Mouse (Mus musculus): ENCODE data around the gene Haus7. TPM values are rescaled to one million over a fixed set of nuclear protein-coding genes. Genes with fewer than 3 reads are reported as not detected.

Gene Haus7
- polyA plus RNA-seq, 1 experiment, result 4.9 TPM

- peaks cover 18% of the 10 kb centered on the region; the same call in 1 of the 2 replicates for H3K4me1 ChIP-seq
- H3K27me3 ChIP-seq (replicated peaks), result peaks cover 88% of the 10 kb centered on the region
- no peak within 1 kb of the TSS for H3K4me3 ChIP-seq (replicated peaks)
- no peak for TF ChIP-seq FLI1 (IDR thresholded peaks at IDR 0.05; ENCODE audit: low read length)
- no peak for TF ChIP-seq GATA1 (IDR thresholded peaks at IDR 0.05; ENCODE audit: borderline replicate concordance, low read length)
- H3K36me3 ChIP-seq (replicated peaks; ENCODE audit: low read length), result no peaks in the 10 kb centered on the region
- no peaks in the 10 kb centered on the region for H3K9me3 ChIP-seq
Observed at GRCm38 (mm10) chrX:73483484-73483810, 24.6 kb upstream of the Haus7 start, which contains the start of gene Bgn. Gene Bgn (plus strand): TSS chrX:73483602.

GRCm38 (mm10) chrX:73482643-73483483 is 24.0 kb upstream of the Haus7 start:
- Histone ChIP-seq H3K27me3 (replicated peaks) (peaks cover 89% of the 10 kb centered on the region), H3K9me3 (no peaks in the 10 kb centered on the region), H3K36me3 (replicated peaks; ENCODE audit: low read length) (no peaks in the 10 kb centered on the region), H3K4me3 (replicated peaks) (no peak overlapping the region), H3K4me1 (peaks cover 18% of the 10 kb centered on the region; the same call in 1 of the 2 replicates)
- TF ChIP-seq FLI1 (IDR thresholded peaks at IDR 0.05; ENCODE audit: low read length), result no peak
- TF ChIP-seq GATA1 (IDR thresholded peaks at IDR 0.05; ENCODE audit: borderline replicate concordance, low read length), result no peak

- Histone ChIP-seq H3K4me3 (replicated peaks) (no peak overlapping the region), H3K27me3 (replicated peaks) (peaks cover 85% of the 10 kb centered on the region), H3K4me1 (peaks cover 29% of the 10 kb centered on the region), H3K9me3 (no peaks in the 10 kb centered on the region), H3K36me3 (replicated peaks; ENCODE audit: low read length) (no peaks in the 10 kb centered on the region)
- TF ChIP-seq GATA1 (IDR thresholded peaks at IDR 0.05; ENCODE audit: borderline replicate concordance, low read length) (no peak), FLI1 (IDR thresholded peaks at IDR 0.05; ENCODE audit: low read length) (no peak)
Observed at GRCm38 (mm10) chrX:73480334-73480733, 21.5 kb upstream of the Haus7 start.

GRCm38 (mm10) chrX:73479656-73480055 is 20.8 kb upstream of the Haus7 start:
- Histone ChIP-seq H3K4me1 (peaks cover 31% of the 10 kb centered on the region), H3K36me3 (replicated peaks; ENCODE audit: low read length) (no peaks in the 10 kb centered on the region), H3K9me3 (no peaks in the 10 kb centered on the region), H3K27me3 (replicated peaks) (peaks cover 85% of the 10 kb centered on the region), H3K4me3 (replicated peaks) (no peak overlapping the region)
- TF ChIP-seq FLI1 (IDR thresholded peaks at IDR 0.05; ENCODE audit: low read length) (no peak), GATA1 (IDR thresholded peaks at IDR 0.05; ENCODE audit: borderline replicate concordance, low read length) (no peak)

GRCm38 (mm10) chrX:73477500-73477899 is 18.7 kb upstream of the Haus7 start:
- Histone ChIP-seq H3K4me1 (peaks cover 26% of the 10 kb centered on the region), H3K36me3 (replicated peaks; ENCODE audit: low read length) (no peaks in the 10 kb centered on the region), H3K4me3 (replicated peaks) (no peak overlapping the region), H3K9me3 (no peaks in the 10 kb centered on the region), H3K27me3 (replicated peaks) (peaks cover 73% of the 10 kb centered on the region)
- no peak for TF ChIP-seq FLI1 (IDR thresholded peaks at IDR 0.05; ENCODE audit: low read length)
- no peak for TF ChIP-seq GATA1 (IDR thresholded peaks at IDR 0.05; ENCODE audit: borderline replicate concordance, low read length)

GRCm38 (mm10) chrX:73476621-73477020 is 17.8 kb upstream of the Haus7 start:
- Histone ChIP-seq H3K36me3 (replicated peaks; ENCODE audit: low read length) (no peaks in the 10 kb centered on the region), H3K4me1 (peaks cover 26% of the 10 kb centered on the region), H3K27me3 (replicated peaks) (peaks cover 77% of the 10 kb centered on the region), H3K9me3 (no peaks in the 10 kb centered on the region), H3K4me3 (replicated peaks) (no peak overlapping the region)
- TF ChIP-seq GATA1 (IDR thresholded peaks at IDR 0.05; ENCODE audit: borderline replicate concordance, low read length) (no peak), FLI1 (IDR thresholded peaks at IDR 0.05; ENCODE audit: low read length) (no peak)

- Histone ChIP-seq H3K4me3 (replicated peaks) (no peak overlapping the region), H3K9me3 (no peaks in the 10 kb centered on the region), H3K4me1 (peaks cover 26% of the 10 kb centered on the region), H3K27me3 (replicated peaks) (peaks cover 79% of the 10 kb centered on the region), H3K36me3 (replicated peaks; ENCODE audit: low read length) (no peaks in the 10 kb centered on the region)
- no peak for TF ChIP-seq FLI1 (IDR thresholded peaks at IDR 0.05; ENCODE audit: low read length)
- no peak for TF ChIP-seq GATA1 (IDR thresholded peaks at IDR 0.05; ENCODE audit: borderline replicate concordance, low read length)
Observed at GRCm38 (mm10) chrX:73475658-73476256, 16.9 kb upstream of the Haus7 start.

- no peak overlapping the region for H3K4me3 ChIP-seq (replicated peaks)
- H3K36me3 ChIP-seq (replicated peaks; ENCODE audit: low read length), result no peaks in the 10 kb centered on the region
- peaks cover 80% of the 10 kb centered on the region for H3K27me3 ChIP-seq (replicated peaks)
- peaks cover 18% of the 10 kb centered on the region for H3K4me1 ChIP-seq
- TF ChIP-seq GATA1 (IDR thresholded peaks at IDR 0.05; ENCODE audit: borderline replicate concordance, low read length) (no peak), FLI1 (IDR thresholded peaks at IDR 0.05; ENCODE audit: low read length) (no peak)
- no peaks in the 10 kb centered on the region for H3K9me3 ChIP-seq
Observed at GRCm38 (mm10) chrX:73474340-73475165, 15.7 kb upstream of the Haus7 start.

GRCm38 (mm10) chrX:73471764-73472163 is 12.9 kb upstream of the Haus7 start:
- no peaks in the 10 kb centered on the region for H3K9me3 ChIP-seq
- no peak overlapping the region for H3K4me3 ChIP-seq (replicated peaks)
- peaks cover 16% of the 10 kb centered on the region for H3K4me1 ChIP-seq
- H3K27me3 ChIP-seq (replicated peaks), result peaks cover 81% of the 10 kb centered on the region
- TF ChIP-seq GATA1 (IDR thresholded peaks at IDR 0.05; ENCODE audit: borderline replicate concordance, low read length) (no peak), FLI1 (IDR thresholded peaks at IDR 0.05; ENCODE audit: low read length) (no peak)
- H3K36me3 ChIP-seq (replicated peaks; ENCODE audit: low read length), result no peaks in the 10 kb centered on the region

Data from megakaryocyte, embryonic 14.5 days (primary cell).